Mouse (Mus musculus) heart, embryonic 12.5 days (tissue): Measurements from ENCODE around the gene Gli2. TPM values are rescaled to one million over a fixed set of nuclear protein-coding genes. Genes with fewer than 3 reads are reported as not detected.

Experiments used
- ATAC-seq: fragments of 200-750 bp; cut with Nextera tagmentation; 2 replicates; pipeline ENCODE4 v1.8.0; 2017; ENCODE audit warnings: moderate TSS enrichment, moderate library complexity; ENCODE audit not compliant: insufficient number of reproducible peaks, low FRiP score
- H3K27ac ChIP-seq: fragments of 300-500 bp; sonication (generic); 2 replicates; pipeline ENCODE4 v1.5.1; 2016; ENCODE audit warnings: mild to moderate bottlenecking, moderate library complexity; ENCODE audit not compliant: poor library complexity, severe bottlenecking
- H3K27me3 ChIP-seq: fragments of 300-500 bp; sonication (generic); replicated peaks from 2 replicates; pipeline ENCODE4 v1.6.1; 2016; ENCODE audit warnings: mild to moderate bottlenecking, moderate library complexity
- H3K36me3 ChIP-seq: fragments of 300-500 bp; sonication (generic); 2 replicates; pipeline ENCODE4 v1.6.1; 2016; ENCODE audit warnings: mild to moderate bottlenecking, moderate library complexity
- H3K4me1 ChIP-seq: fragments of 300-500 bp; sonication (generic); replicated peaks from 2 replicates; pipeline ENCODE4 v1.6.1; 2016; ENCODE audit warnings: mild to moderate bottlenecking
- H3K4me2 ChIP-seq: fragments of 300-500 bp; sonication (generic); 2 replicates; pipeline ENCODE4 v1.6.1; 2016; ENCODE audit warnings: mild to moderate bottlenecking, moderate library complexity
- H3K4me3 ChIP-seq: fragments of 300-500 bp; sonication (generic); 2 replicates; pipeline ENCODE4 v1.5.1; 2016; ENCODE audit warnings: mild to moderate bottlenecking
- H3K9ac ChIP-seq: fragments of 300-500 bp; sonication (generic); 2 replicates; pipeline ENCODE4 v1.6.1; 2016; ENCODE audit warnings: mild to moderate bottlenecking, moderate library complexity
- H3K9me3 ChIP-seq: fragments of 300-500 bp; sonication (generic); replicated peaks from 2 replicates; pipeline ENCODE4 v1.6.1; 2016; ENCODE audit warnings: mild to moderate bottlenecking, moderate library complexity
- WGBS: fragments of 180-500 bp; shearing (Covaris S2); methylation state at CpG from one replicate; pipeline ENCODE4 v1.1.7; 2016; 5-methylcytosine and 5-hydroxymethylcytosine counted together
- polyA plus RNA-seq: library from polyadenylated mRNA; unstranded; fragments of >200 nt; fragmentation: Nextera tagmentation; extraction: Ambion mirVana; gene quantifications from 2 replicates; pipeline ENCODE4 v1.2.1, GENCODE M21; 2016

Gene Gli2
- polyA plus RNA-seq, 1 experiment from 2014 or later, result 4.0 TPM

GRCm38 (mm10) chr1:118864031-118864430, 189.4 kb downstream of the Gli2 start:
- WGBS, result 72% methylated on average over 5 of the region's 5 CpGs
- no peak overlapping the region for H3K27ac ChIP-seq
- H3K9me3 ChIP-seq, result no peaks in the 10 kb centered on the region
- H3K36me3 ChIP-seq, result peaks cover 4% of the 10 kb centered on the region
- H3K4me3 ChIP-seq, result no peak overlapping the region
- no peak for ATAC-seq
- no peak overlapping the region for H3K4me2 ChIP-seq
- H3K27me3 ChIP-seq, result no peaks in the 10 kb centered on the region
- no peak overlapping the region for H3K9ac ChIP-seq
- H3K4me1 ChIP-seq, result no peaks in the 10 kb centered on the region; the same call in 1 of the 2 replicates

DNA sequence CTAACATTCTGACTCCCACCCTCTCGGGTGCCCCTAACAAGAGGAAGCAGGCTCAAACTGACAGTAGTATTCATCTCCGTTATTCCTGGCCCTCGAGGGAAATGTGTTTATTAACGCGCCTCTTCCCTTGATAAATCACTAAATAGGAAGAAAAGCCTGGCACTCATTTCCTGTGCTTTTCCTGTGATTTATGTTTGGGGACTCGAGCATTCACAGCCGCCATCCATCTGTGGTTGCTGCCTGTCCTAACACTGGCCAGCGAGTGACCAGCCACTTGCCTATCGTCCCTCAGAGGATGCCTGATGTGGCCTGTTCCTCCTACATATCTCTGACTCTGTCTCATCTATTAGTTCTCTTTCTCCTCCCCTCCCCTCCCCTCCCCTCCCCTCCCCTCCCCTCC, 195.3 kb downstream of the Gli2 start:
- Histone ChIP-seq H3K9me3 (no peaks in the 10 kb centered on the region), H3K27ac (no peak overlapping the region), H3K27me3 (no peaks in the 10 kb centered on the region), H3K36me3 (peaks cover 7% of the 10 kb centered on the region), H3K4me1 (no peaks in the 10 kb centered on the region), H3K9ac (no peak overlapping the region), H3K4me3 (no peak overlapping the region), H3K4me2 (no peak overlapping the region)
- no peak for ATAC-seq
- WGBS, result 60% methylated on average over 9 of the region's 9 CpGs

- Histone ChIP-seq H3K4me2 (no peak overlapping the region), H3K9me3 (no peaks in the 10 kb centered on the region), H3K36me3 (0 out of 2 replicates have a peak, but pooled peaks cover 4% of the 10 kb centered on the region), H3K9ac (no peak overlapping the region), H3K27ac (no peak overlapping the region), H3K27me3 (no peaks in the 10 kb centered on the region), H3K4me1 (peaks cover 8% of the 10 kb centered on the region), H3K4me3 (no peak overlapping the region)
- ATAC-seq, result no peak
- 7% methylated on average over 5 of the region's 5 CpGs for WGBS
These were observed 222.8 kb downstream of the Gli2 start for GRCm38 (mm10) chr1:118830658-118831057.

- H3K27ac ChIP-seq, result no peak overlapping the region
These were observed 226.8 kb downstream of the Gli2 start for GRCm38 (mm10) chr1:118826614-118827013.

DNA sequence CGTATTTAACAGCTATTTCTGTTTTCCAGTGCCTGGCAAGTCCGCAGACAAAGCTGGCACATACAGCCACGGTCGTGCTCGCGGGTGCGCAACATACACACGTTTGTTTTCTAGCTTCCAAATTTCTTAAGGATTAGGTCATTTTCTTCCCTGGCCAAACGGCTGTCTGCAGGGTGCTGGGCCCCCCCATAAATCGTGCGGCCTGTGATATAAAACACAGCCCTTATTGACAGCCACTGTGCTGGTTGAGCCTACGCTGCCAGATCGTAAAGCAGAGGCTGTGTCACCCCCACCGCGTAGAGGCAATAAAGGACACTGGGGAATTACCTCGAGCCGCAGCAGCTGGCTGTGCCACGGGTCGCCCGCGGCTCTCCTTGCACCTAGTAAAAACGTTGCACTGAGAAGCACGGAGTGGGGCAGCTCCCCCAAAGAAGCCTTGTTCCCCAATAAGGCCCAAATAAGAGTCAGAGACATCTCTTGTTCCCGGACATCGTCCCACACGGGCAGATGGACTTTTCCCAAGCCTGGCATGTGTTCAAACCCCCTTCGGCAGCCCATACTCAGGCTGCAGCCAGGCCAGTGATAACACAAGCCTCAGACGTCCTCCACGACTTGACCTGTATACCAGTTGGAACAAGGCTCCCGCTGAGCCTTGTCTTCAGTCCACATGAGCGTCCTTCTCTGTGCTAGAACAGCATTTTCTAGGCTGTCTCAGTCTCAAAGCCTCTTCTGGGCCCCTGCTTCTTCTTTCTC, 227.8 kb downstream of the Gli2 start:
- 0 out of 2 replicates have a peak, but pooled peaks have one; percentile 30 for ATAC-seq
- Histone ChIP-seq H3K36me3 (no peaks in the 10 kb centered on the region), H3K4me1 (peaks cover 8% of the 10 kb centered on the region), H3K9me3 (peaks cover 3% of the 10 kb centered on the region; the same call in 1 of the 2 replicates), H3K4me2 (no peak overlapping the region), H3K9ac (no peak overlapping the region), H3K4me3 (no peak overlapping the region), H3K27me3 (no peaks in the 10 kb centered on the region), H3K27ac (0 out of 2 replicates have a peak overlapping the region, but pooled peaks have one; percentile 9)
- 50% methylated on average over 31 of the region's 31 CpGs for WGBS

More at GRCm38 (mm10) chr1:118826614-118827013, 226.8 kb downstream of the Gli2 start:
- peaks cover 12% of the 10 kb centered on the region for H3K4me1 ChIP-seq
- H3K36me3 ChIP-seq, result no peaks in the 10 kb centered on the region
- no peaks in the 10 kb centered on the region for H3K27me3 ChIP-seq
- peaks cover 3% of the 10 kb centered on the region; the same call in 1 of the 2 replicates for H3K9me3 ChIP-seq
- 82% methylated on average over 11 of the region's 11 CpGs for WGBS
- no peak overlapping the region for H3K9ac ChIP-seq
- H3K4me3 ChIP-seq, result no peak overlapping the region
- no peak for ATAC-seq
- H3K4me2 ChIP-seq, result no peak overlapping the region

GRCm38 (mm10) chr1:118825035-118825434, 228.4 kb downstream of the Gli2 start:
- H3K27ac ChIP-seq, result no peak overlapping the region

DNA sequence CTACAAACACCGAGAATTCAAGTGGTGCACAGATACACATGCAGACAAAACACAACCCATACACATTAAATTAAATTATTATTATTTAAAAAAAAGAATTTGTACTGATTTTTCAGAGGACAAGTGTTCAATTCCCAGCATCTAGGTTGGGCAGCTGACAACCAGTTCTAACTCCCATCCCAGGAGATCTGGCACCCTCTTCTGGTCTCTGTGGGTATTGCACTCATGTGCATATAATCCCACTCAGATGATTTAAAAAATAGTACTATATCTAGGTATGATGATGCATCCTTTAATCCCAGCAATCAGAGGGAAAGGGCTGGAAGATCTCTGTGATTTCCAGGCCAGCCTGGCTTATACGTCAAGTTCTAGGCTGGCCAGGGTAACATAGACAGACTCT, 231.2 kb downstream of the Gli2 start:
- ATAC-seq, result no peak
- 90% methylated on average over 2 of the region's 2 CpGs for WGBS
- H3K27ac ChIP-seq, result no peak overlapping the region
- 0 out of 2 replicates have a peak, but pooled peaks cover 3% of the 10 kb centered on the region for H3K4me1 ChIP-seq
- no peak overlapping the region for H3K4me2 ChIP-seq
- H3K9me3 ChIP-seq, result peaks cover 11% of the 10 kb centered on the region; the same call in 1 of the 2 replicates
- no peaks in the 10 kb centered on the region for H3K36me3 ChIP-seq
- no peak overlapping the region for H3K4me3 ChIP-seq
- H3K9ac ChIP-seq, result no peak overlapping the region
- no peaks in the 10 kb centered on the region for H3K27me3 ChIP-seq

More at GRCm38 (mm10) chr1:118825035-118825434, 228.4 kb downstream of the Gli2 start:
- no peak overlapping the region for H3K4me2 ChIP-seq
- H3K27me3 ChIP-seq, result no peaks in the 10 kb centered on the region
- ATAC-seq, result 0 out of 2 replicates have a peak, but pooled peaks have one; percentile 33
- no peaks in the 10 kb centered on the region for H3K36me3 ChIP-seq
- no peak overlapping the region for H3K4me3 ChIP-seq
- WGBS, result 79% methylated on average over 3 of the region's 3 CpGs
- H3K4me1 ChIP-seq, result 0 out of 2 replicates have a peak, but pooled peaks cover 3% of the 10 kb centered on the region
- peaks cover 6% of the 10 kb centered on the region; the same call in 1 of the 2 replicates for H3K9me3 ChIP-seq
- no peak overlapping the region for H3K9ac ChIP-seq

GRCm38 (mm10) chr1:118815015-118815414, 238.4 kb downstream of the Gli2 start:
- Histone ChIP-seq H3K27me3 (no peaks in the 10 kb centered on the region), H3K4me2 (no peak overlapping the region), H3K9ac (no peak overlapping the region), H3K9me3 (peaks cover 5% of the 10 kb centered on the region; the same call in 1 of the 2 replicates), H3K4me1 (no peaks in the 10 kb centered on the region), H3K36me3 (no peaks in the 10 kb centered on the region), H3K4me3 (no peak overlapping the region), H3K27ac (no peak overlapping the region)
- 78% methylated on average over 2 of the region's 2 CpGs for WGBS
- no peak for ATAC-seq

- Histone ChIP-seq H3K4me3 (no peak overlapping the region), H3K27me3 (no peaks in the 10 kb centered on the region; the same call in 1 of the 2 replicates), H3K36me3 (no peaks in the 10 kb centered on the region), H3K27ac (no peak overlapping the region), H3K9ac (no peak overlapping the region), H3K4me2 (no peak overlapping the region), H3K4me1 (no peaks in the 10 kb centered on the region), H3K9me3 (no peaks in the 10 kb centered on the region)
- WGBS, result 65% methylated on average over 4 of the region's 4 CpGs
- no peak for ATAC-seq
These were observed 243.1 kb downstream of the Gli2 start for GRCm38 (mm10) chr1:118810336-118810735.

DNA sequence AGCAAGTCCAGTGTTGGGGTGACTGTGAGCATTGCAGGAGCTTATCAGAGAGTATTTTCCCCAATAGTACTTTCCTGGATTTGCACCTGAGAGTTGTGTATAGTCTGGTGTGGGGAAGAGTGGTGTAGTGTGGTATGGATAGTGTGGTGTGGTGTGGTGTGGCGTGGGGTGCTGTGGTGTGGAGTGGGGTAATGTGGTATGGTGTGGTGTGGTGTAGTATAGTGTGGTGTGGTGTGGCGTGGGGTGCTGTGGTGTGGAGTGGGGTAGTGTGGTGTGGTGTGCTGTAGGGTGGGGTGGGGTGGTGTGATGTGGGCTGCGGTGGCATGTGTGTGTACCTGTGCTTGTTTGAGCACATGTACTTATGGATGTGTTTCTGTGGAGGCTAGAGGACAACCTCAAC, 246.7 kb downstream of the Gli2 start:
- Histone ChIP-seq H3K27ac (no peak overlapping the region), H3K4me2 (no peak overlapping the region), H3K4me1 (peaks cover 10% of the 10 kb centered on the region; the same call in 1 of the 2 replicates), H3K9ac (no peak overlapping the region), H3K4me3 (no peak overlapping the region), H3K36me3 (no peaks in the 10 kb centered on the region), H3K9me3 (no peaks in the 10 kb centered on the region), H3K27me3 (no peaks in the 10 kb centered on the region; the same call in 1 of the 2 replicates)
- 95% methylated on average over 3 of the region's 3 CpGs for WGBS
- ATAC-seq, result no peak

DNA sequence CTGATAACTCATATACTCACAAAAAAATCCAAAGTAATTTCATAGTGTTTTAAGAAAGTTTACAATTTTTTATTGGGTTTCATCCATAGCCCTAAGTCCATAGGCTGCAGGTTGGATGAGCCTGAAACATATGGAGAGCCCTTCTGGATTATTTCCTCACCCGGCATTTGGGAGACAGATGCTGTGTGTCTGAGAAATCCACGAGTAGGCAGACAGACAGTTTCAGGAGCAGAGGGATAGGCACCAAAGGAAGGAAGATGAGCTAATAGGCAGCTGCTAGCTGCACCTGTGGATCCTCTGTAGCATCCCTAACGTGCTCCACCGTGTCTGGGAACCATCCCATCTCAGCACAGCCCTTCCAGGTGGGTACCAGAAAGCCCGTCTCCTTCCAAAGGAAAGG, 251.3 kb downstream of the Gli2 start:
- H3K27ac ChIP-seq, result no peak overlapping the region

More for the DNA sequence above, 251.3 kb downstream of the Gli2 start:
- Histone ChIP-seq H3K4me1 (peaks cover 10% of the 10 kb centered on the region; the same call in 1 of the 2 replicates), H3K4me3 (no peak overlapping the region), H3K9ac (no peak overlapping the region), H3K4me2 (no peak overlapping the region), H3K27me3 (no peaks in the 10 kb centered on the region), H3K9me3 (peaks cover 2% of the 10 kb centered on the region), H3K36me3 (no peaks in the 10 kb centered on the region)
- WGBS, result 84% methylated on average over 5 of the region's 5 CpGs
- ATAC-seq, result no peak
